Comparison of ENCODE assay signal across 13 mouse cellular contexts in genomic region chr2:154711701-154712100, GRCm38 (mm10). TPM values are rescaled to one million over a fixed set of nuclear protein-coding genes. Genes with fewer than 3 reads are reported as not detected.
DNase-seq lines count a peak whose midpoint lies in the region.
"Had no signal": no experiment of that assay in that cellular context is flagged by ENCODE, and none has a peak within 500 bp of the region (broad histone marks: within the 10 kb centered on the region; RNA-seq: fewer than 3 reads in every experiment).

No protein-coding gene starts in this region.

- intact Hi-C loops in left cerebral cortex, postnatal 4 days (cut with DNase I) = loop anchor here (10.0 kb wide), 1 partner anchor 63 kb away; the partner anchor contains the start of gene Gm14214

- DNase-seq in left cerebral cortex, postnatal 4 days = peak; percentile 71
- no peak for DNase-seq in left cerebral cortex, adult 18-20 months (ENCODE audit: low spot score in 2 of 2)
- peak; percentile 33 for DNase-seq in NIH3T3 (ENCODE audit: low read depth)
- DNase-seq in cerebellum, adult 11-12 months = peak; percentile 80
- DNase-seq in cerebellum, postnatal 25 days = peak; percentile 76 to 77
- DNase-seq in gastrocnemius, adult 8-10 months (ENCODE audit: low spot score in 2 of 2) = no peak
- DNase-seq in gastrocnemius, postnatal 10 days = no peak

RNA-seq across cellular contexts. Expression of gene Gm14214, which starts 58.1 kb away (rescaled TPM):
- total RNA-seq in left cerebral cortex, postnatal 4 days (2021) = not detected
- total RNA-seq in left cerebral cortex, adult 18-20 months (2021) = not detected
- total RNA-seq in gastrocnemius, adult 8-10 months (2022) = not detected
- total RNA-seq in gastrocnemius, postnatal 10 days (2021) = not detected
- total RNA-seq: adrenal gland, adult 18-20 months; gastrocnemius, postnatal 25 days; heart, postnatal 36 days; layer of hippocampus, postnatal 10 days; left cerebral cortex, postnatal 10 days; megakaryocyte-erythroid progenitor cell, adult 5-6 weeks had no signal

Comparison
In these comparisons a context has a peak if more than half of its experiments do, and no peak if none do; other contexts are left out.
1. DNase-seq: peak in left cerebral cortex, postnatal 4 days (single experiment), NIH3T3 (single experiment), cerebellum, adult 11-12 months (single experiment) and cerebellum, postnatal 25 days (2 of 2); none in left cerebral cortex, adult 18-20 months (0 of 2), gastrocnemius, adult 8-10 months (0 of 2) and gastrocnemius, postnatal 10 days (single experiment).